Mouse (Mus musculus) forebrain, embryonic 16.5 days (tissue): ENCODE results near the gene Ndrg3. TPM values are rescaled to one million over a fixed set of nuclear protein-coding genes. Genes with fewer than 3 reads are reported as not detected.
"Not testable (repeated sequence)": the region's sequence is repeated elsewhere in the genome, so short reads cannot be mapped to it uniquely, and the experiment has no call there.

Source experiments
- ATAC-seq: fragments of 200-750 bp; cut with Nextera tagmentation; 2 replicates; pipeline ENCODE4 v1.8.0; 2017; ENCODE audit warnings: mild to moderate bottlenecking, moderate library complexity
- H3K27ac ChIP-seq: fragments of 300-500 bp; sonication (generic); 2 replicates; pipeline ENCODE4 v1.5.1; 2014; ENCODE audit warnings: low read length, control low read depth
- H3K27me3 ChIP-seq: fragments of 300-500 bp; sonication (generic); replicated peaks from 2 replicates; pipeline ENCODE4 v1.6.1; 2014; ENCODE audit warnings: low read length; ENCODE audit not compliant: control insufficient read depth, insufficient read depth
- H3K36me3 ChIP-seq: fragments of 300-500 bp; sonication (generic); 2 replicates; pipeline ENCODE4 v1.6.1; 2014; ENCODE audit not compliant: control insufficient read depth, insufficient read depth
- H3K4me1 ChIP-seq: fragments of 300-500 bp; sonication (generic); replicated peaks from 2 replicates; pipeline ENCODE4 v1.6.1; 2014; ENCODE audit warnings: low read length; ENCODE audit not compliant: control insufficient read depth, insufficient read depth
- H3K4me2 ChIP-seq: fragments of 300-500 bp; sonication (generic); 2 replicates; pipeline ENCODE4 v1.6.1; 2014; ENCODE audit warnings: mild to moderate bottlenecking, low read length, control low read depth
- H3K4me3 ChIP-seq: fragments of 300-500 bp; sonication (generic); replicated peaks from 2 replicates; pipeline ENCODE4 v1.5.1; 2014; ENCODE audit warnings: mild to moderate bottlenecking, low read length, control low read depth
- H3K9ac ChIP-seq: fragments of 300-500 bp; sonication (generic); replicated peaks from 2 replicates; pipeline ENCODE4 v1.6.1; 2014; ENCODE audit warnings: low read depth, low read length, control low read depth
- H3K9me3 ChIP-seq: fragments of 300-500 bp; sonication (generic); 2 replicates; pipeline ENCODE4 v1.6.1; 2016; ENCODE audit warnings: low read length; ENCODE audit not compliant: control insufficient read depth
- WGBS: fragments of 180-500 bp; shearing (Covaris S2); extraction: QIAGEN DNeasy Blood & Tissue Kit; methylation state at CpG from one replicate; pipeline ENCODE4 v1.1.7; 2014; 5-methylcytosine and 5-hydroxymethylcytosine counted together
- polyA plus RNA-seq: library from polyadenylated mRNA; unstranded; fragments of >200 nt; fragmentation: Nextera tagmentation; extraction: Ambion mirVana; gene quantifications from 2 replicates; pipeline ENCODE4 v1.2.1, GENCODE M21; 2015

Gene Ndrg3
- polyA plus RNA-seq, 1 experiment from 2014 or later, result 150 TPM

GRCm38 (mm10) chr2:156931421-156931820 lies 60.4 kb downstream of the Ndrg3 start:
- peaks cover 9% of the 10 kb centered on the region for H3K36me3 ChIP-seq
- H3K4me1 ChIP-seq, result no peaks in the 10 kb centered on the region
- no peaks in the 10 kb centered on the region for H3K9me3 ChIP-seq
- H3K27ac ChIP-seq, result no peak overlapping the region
- H3K9ac ChIP-seq, result no peak overlapping the region
- H3K4me2 ChIP-seq, result no peak overlapping the region
- no peak for ATAC-seq
- no peak overlapping the region for H3K4me3 ChIP-seq
- 98% methylated on average over 2 of the region's 2 CpGs for WGBS
- no peaks in the 10 kb centered on the region for H3K27me3 ChIP-seq

DNA sequence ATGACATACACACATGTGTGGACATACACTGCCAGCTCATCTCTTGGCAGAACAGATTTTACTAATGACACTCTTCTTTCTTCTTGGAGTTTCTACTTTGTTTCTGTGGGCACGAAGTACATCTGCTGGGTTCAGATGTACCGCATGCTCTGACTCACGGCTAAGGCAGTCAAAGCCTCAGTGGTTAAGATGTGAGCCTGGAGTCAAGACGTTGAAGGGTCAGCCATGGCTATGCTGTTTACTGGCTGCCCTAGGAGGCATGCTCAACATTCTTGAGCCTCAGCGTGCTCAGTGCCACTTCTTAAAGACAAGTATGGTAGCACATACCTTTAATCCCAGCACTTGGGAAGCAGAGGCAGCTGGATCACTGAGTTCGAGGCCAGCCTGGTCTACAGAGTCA lies 61.3 kb downstream of the Ndrg3 start:
- no peak overlapping the region for H3K4me2 ChIP-seq
- WGBS, result 87% methylated on average over 6 of the region's 6 CpGs
- H3K4me3 ChIP-seq, result no peak overlapping the region
- no peak overlapping the region for H3K27ac ChIP-seq
- no peaks in the 10 kb centered on the region for H3K4me1 ChIP-seq
- H3K36me3 ChIP-seq, result peaks cover 9% of the 10 kb centered on the region
- no peak overlapping the region for H3K9ac ChIP-seq
- ATAC-seq, result no peak
- H3K27me3 ChIP-seq, result no peaks in the 10 kb centered on the region
- no peaks in the 10 kb centered on the region for H3K9me3 ChIP-seq

DNA sequence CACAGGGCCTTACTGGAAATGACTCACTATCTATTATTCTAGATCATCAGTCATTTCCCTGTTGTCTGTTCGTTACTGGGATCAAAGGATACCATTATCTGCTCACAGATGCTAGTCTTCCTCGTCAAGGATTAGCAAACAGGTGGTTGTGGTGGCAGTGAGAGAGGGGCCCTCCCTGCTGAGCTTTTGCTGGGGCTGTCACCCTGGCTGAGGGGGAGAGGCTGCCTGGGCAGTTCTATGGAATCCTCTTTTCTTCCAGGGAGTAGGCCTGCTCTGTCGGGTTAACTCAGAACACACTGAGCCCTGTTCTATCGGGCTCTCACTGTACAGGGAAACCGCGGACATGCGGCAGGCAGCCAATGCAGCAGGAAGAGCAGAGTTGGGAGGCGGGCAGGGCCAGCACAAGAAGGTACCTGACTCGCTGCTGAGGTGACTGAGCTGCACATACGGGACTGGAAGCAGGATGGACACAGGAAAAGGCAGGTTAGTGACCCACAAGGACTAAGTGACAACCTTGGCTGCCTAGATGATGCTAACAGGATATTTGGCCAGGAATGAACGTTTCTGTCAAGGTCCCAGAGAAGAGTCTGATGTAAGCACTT lies 62.2 kb downstream of the Ndrg3 start:
- H3K9ac ChIP-seq, result no peak overlapping the region
- ATAC-seq, result no peak
- 55% methylated on average over 11 of the region's 11 CpGs for WGBS
- H3K4me2 ChIP-seq, result no peak overlapping the region
- no peaks in the 10 kb centered on the region for H3K4me1 ChIP-seq
- no peak overlapping the region for H3K27ac ChIP-seq
- H3K9me3 ChIP-seq, result no peaks in the 10 kb centered on the region
- H3K4me3 ChIP-seq, result no peak overlapping the region
- peaks cover 9% of the 10 kb centered on the region for H3K36me3 ChIP-seq
- H3K27me3 ChIP-seq, result no peaks in the 10 kb centered on the region

DNA sequence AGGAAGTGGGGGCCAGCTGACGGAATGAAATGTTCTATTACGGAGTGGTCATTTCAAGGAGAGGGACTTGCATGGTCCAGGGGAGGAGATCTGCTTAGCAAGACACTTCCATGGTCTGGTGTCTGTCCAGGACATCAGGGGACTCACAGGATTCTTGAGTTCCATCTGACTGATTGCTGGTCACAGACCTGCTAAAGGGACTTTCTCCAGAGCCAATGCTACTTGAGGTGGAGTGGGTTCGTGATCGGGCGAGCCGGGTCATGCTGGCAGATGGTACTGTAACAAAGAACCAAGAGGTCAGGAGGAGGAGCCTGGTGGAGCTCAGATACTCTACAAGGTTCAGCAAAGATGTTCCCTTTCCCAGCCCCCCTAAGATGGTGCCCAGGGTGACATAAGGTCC lies 63.2 kb downstream of the Ndrg3 start:
- Histone ChIP-seq H3K36me3 (peaks cover 9% of the 10 kb centered on the region), H3K27ac (no peak overlapping the region), H3K4me2 (no peak overlapping the region), H3K4me1 (no peaks in the 10 kb centered on the region), H3K9me3 (no peaks in the 10 kb centered on the region), H3K9ac (no peak overlapping the region), H3K27me3 (no peaks in the 10 kb centered on the region), H3K4me3 (no peak overlapping the region)
- ATAC-seq, result no peak
- WGBS, result 94% methylated on average over 6 of the region's 6 CpGs

DNA sequence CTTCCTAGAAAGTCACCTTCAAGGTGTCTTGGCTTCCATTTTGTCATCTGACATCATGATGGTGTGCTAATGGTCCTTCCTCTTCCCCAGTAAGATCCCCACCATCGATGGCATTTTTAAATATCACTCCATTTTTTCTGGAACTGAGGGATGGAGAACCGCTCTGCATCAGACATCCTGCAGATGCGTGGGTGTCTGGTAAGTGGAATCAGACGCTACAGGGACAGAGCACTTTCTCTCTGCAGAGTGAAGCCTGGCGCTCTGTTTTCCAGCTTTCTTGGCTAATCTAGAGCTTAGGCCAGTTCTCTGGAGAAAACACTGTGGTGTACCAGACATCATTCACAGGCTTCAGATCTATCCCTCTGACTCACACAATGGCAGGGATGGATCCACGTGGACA lies 64.2 kb downstream of the Ndrg3 start:
- H3K9me3 ChIP-seq, result no peaks in the 10 kb centered on the region
- 94% methylated on average over 6 of the region's 6 CpGs for WGBS
- peaks cover 6% of the 10 kb centered on the region; the same call in 1 of the 2 replicates for H3K36me3 ChIP-seq
- no peaks in the 10 kb centered on the region for H3K27me3 ChIP-seq
- no peaks in the 10 kb centered on the region for H3K4me1 ChIP-seq
- no peak overlapping the region for H3K9ac ChIP-seq
- no peak overlapping the region for H3K4me2 ChIP-seq
- ATAC-seq, result no peak
- no peak overlapping the region for H3K27ac ChIP-seq
- no peak overlapping the region for H3K4me3 ChIP-seq

DNA sequence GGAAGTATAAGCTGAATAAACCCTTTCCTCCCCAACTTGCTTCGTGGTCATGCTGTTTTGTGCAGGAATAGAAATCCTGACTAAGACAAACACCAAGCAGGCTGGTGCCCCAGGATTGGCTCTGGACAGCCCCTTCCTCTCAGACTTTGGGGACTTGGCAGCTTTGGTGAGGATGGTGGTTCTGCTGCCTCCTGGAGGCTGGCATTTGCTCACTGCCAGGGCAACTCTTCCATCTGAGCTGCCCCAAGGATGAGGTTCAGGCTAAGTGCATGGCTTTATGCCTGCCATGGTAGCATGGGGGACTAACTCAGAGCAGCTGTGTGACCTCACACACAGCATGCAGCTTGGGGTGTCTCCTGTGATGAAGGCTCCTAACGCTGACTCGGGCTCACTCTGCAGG lies 66.2 kb downstream of the Ndrg3 start:
- not testable (repeated sequence) for H3K27me3 ChIP-seq, ATAC-seq, H3K4me1 ChIP-seq, H3K4me2 ChIP-seq, H3K9ac ChIP-seq, H3K9me3 ChIP-seq, H3K27ac ChIP-seq, H3K36me3 ChIP-seq, H3K4me3 ChIP-seq
- WGBS, result 88% methylated on average over 3 of the region's 3 CpGs

- not testable (repeated sequence) for H3K27me3 ChIP-seq
Measured at GRCm38 (mm10) chr2:156925075-156925474, 66.8 kb downstream of the Ndrg3 start.

GRCm38 (mm10) chr2:156924210-156924898 lies 67.5 kb downstream of the Ndrg3 start:
- 64% methylated on average over 3 of the region's 3 CpGs for WGBS

More at GRCm38 (mm10) chr2:156925075-156925474, 66.8 kb downstream of the Ndrg3 start:
- H3K4me2 ChIP-seq, H3K9me3 ChIP-seq, H3K4me3 ChIP-seq, ATAC-seq, H3K4me1 ChIP-seq, H3K27ac ChIP-seq, H3K9ac ChIP-seq, H3K36me3 ChIP-seq: not testable (repeated sequence)
- WGBS, result 81% methylated on average over 4 of the region's 4 CpGs

DNA sequence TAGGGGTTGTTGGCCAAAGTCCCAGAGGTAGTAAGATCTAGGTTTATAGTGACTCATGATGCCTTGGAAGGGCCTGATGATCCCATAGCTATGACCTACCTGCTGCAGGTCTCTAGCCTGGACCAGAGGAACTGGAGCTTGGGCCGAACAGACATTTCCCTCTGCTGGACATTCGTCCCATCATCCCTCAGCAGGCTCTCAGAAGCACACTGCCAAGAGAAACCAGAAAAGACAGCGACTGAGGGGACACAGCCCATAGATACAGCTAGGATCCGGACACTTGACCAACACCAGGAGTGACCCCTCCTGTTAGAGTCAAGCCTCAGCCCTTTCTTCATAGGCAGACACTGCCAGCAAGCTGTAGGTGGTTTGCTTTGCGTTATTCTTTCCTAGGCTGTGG lies 68.8 kb downstream of the Ndrg3 start:
- no peaks in the 10 kb centered on the region for H3K36me3 ChIP-seq
- no peak for ATAC-seq
- no peaks in the 10 kb centered on the region for H3K9me3 ChIP-seq
- H3K9ac ChIP-seq, result no peak overlapping the region
- no peak overlapping the region for H3K4me2 ChIP-seq
- H3K4me1 ChIP-seq, result no peaks in the 10 kb centered on the region
- H3K4me3 ChIP-seq, result no peak overlapping the region
- H3K27ac ChIP-seq, result no peak overlapping the region
- WGBS, result 80% methylated on average over 5 of the region's 5 CpGs
- H3K27me3 ChIP-seq, result no peaks in the 10 kb centered on the region

More at GRCm38 (mm10) chr2:156924210-156924898, 67.5 kb downstream of the Ndrg3 start:
- Histone ChIP-seq H3K27me3 (no peaks in the 10 kb centered on the region), H3K4me2 (no peak overlapping the region), H3K4me3 (no peak overlapping the region), H3K27ac (no peak overlapping the region), H3K9ac (no peak overlapping the region), H3K4me1 (no peaks in the 10 kb centered on the region), H3K9me3 (no peaks in the 10 kb centered on the region), H3K36me3 (peaks cover 3% of the 10 kb centered on the region; the same call in 1 of the 2 replicates)
- no peak for ATAC-seq
